Comparison of ENCODE assay signal across 1 mouse cellular context in the genomic region with DNA sequence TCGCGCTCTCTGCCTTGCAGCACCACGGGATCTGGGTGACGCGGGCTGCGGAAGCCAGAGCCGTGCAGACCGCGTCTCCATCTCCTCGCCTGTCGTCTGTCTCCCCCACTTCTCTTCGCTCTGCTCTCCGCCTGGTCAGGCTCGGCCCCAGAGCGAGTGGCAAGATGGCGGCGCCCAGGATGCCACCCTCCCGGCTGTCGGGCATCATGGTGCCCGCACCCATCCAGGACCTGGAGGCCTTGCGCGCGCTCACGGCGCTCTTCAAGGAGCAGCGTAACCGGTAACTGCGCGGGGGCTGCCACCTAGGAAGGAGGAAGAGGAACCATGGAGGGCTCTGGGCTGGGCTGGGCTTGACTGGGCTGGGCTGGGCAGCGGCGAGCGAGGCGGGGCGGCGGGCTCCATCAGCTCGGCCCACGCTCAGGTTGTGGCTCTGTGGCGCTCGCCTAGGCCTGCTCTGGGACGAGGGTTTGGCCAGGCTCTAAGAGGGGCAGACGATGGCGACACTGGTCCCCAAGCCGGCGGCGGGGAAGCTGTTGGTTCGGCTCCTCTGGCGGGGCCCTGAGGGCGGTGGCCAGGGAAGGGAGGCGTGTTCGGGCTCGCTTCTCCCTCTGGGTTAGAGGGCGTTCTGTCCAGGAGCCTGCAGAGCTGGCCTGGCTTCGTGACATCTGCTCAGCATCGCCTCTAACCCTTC.
TF ChIP-seq lines count a peak whose summit lies in the region.

No protein-coding gene starts in this region.

TF ChIP-seq in CH12.LX, 34 proteins besides CTCF, POLR2A, EP300 and RAD21 (continued from another document):
- TF ChIP-seq HCFC1 (IDR thresholded peaks at IDR 0.05; ENCODE audit: low read depth, low read length), result peak; percentile 59
- TF ChIP-seq SIN3A (IDR thresholded peaks at IDR 0.05; ENCODE audit: low read length), result peak; percentile 58; the same call in 1 of the 2 replicates
- TF ChIP-seq MYC (IDR thresholded peaks at IDR 0.05; ENCODE audit: low read depth, low read length), result 0 out of 2 replicates have a peak, but pooled peaks have one; percentile 25
- no peak for TF ChIP-seq JUND (conservative IDR thresholded peaks at IDR 0.05; ENCODE audit: low read depth, low read length)
- TF ChIP-seq JUN (IDR thresholded peaks at IDR 0.05; ENCODE audit: insufficient read depth, low read depth, low read length), result no peak
- no peak for TF ChIP-seq USF1 (IDR thresholded peaks at IDR 0.05; ENCODE audit: low read depth, low read length)
- TF ChIP-seq KAT2A (IDR thresholded peaks at IDR 0.05; ENCODE audit: insufficient replicate concordance, low read length), result 0 out of 2 replicates have a peak, but pooled peaks have one; percentile 27
- no peak for TF ChIP-seq MAFK (IDR thresholded peaks at IDR 0.05; ENCODE audit: insufficient replicate concordance, low read length)
- TF ChIP-seq BHLHE40 (IDR thresholded peaks at IDR 0.05; ENCODE audit: low read depth, low read length), result no peak
- peak; percentile 31; the same call in 1 of the 2 replicates for TF ChIP-seq NRF1 (IDR thresholded peaks at IDR 0.05; ENCODE audit: low read depth, low read length)
- no peak for TF ChIP-seq USF2 (conservative IDR thresholded peaks at IDR 0.05; ENCODE audit: low read depth, low read length)
- no peak for TF ChIP-seq ZC3H11A (IDR thresholded peaks at IDR 0.05; ENCODE audit: low read depth, low read length)
- no peak for TF ChIP-seq ETS1 (conservative IDR thresholded peaks at IDR 0.05; ENCODE audit: low read depth, low read length)
- peak; percentile 76; the same call in 1 of the 2 replicates for TF ChIP-seq ZMIZ1 (IDR thresholded peaks at IDR 0.05; ENCODE audit: low read depth, low read length)
- peak; percentile 46; the same call in 1 of the 2 replicates for TF ChIP-seq MEF2A (IDR thresholded peaks at IDR 0.05; ENCODE audit: borderline replicate concordance, low read depth, low read length)
- peak; percentile 68 for TF ChIP-seq ELF1 (IDR thresholded peaks at IDR 0.05; ENCODE audit: low read depth, low read length)
- TF ChIP-seq MAZ (IDR thresholded peaks at IDR 0.05; ENCODE audit: low read depth, low read length), result peak; percentile 18; the same call in 1 of the 2 replicates
- peak; percentile 61; the same call in 1 of the 2 replicates for TF ChIP-seq TBP (conservative IDR thresholded peaks at IDR 0.05; ENCODE audit: low read depth, low read length)
- TF ChIP-seq MXI1 (IDR thresholded peaks at IDR 0.05; ENCODE audit: low read depth, low read length), result peak; percentile 77; the same call in 1 of the 2 replicates
- TF ChIP-seq SMC3 (IDR thresholded peaks at IDR 0.05; ENCODE audit: low read depth, low read length), result no peak
- TF ChIP-seq CHD1 (IDR thresholded peaks at IDR 0.05; ENCODE audit: low read depth, low read length), result no peak; the same call in 1 of the 2 replicates
- no peak for TF ChIP-seq ZKSCAN1 (IDR thresholded peaks at IDR 0.05; ENCODE audit: borderline replicate concordance, low read depth, low read length)
